Mouse (Mus musculus) monocyte, adult 2 months (primary cell): ENCODE measurements around the gene Efna2.

Experiments used
- DNase-seq, 2 experiments: peaks; one replicate each; pipeline ENCODE4 v3.0.0; 2022; ENCODE audit warnings: low spot score in 2 of 2, low read depth in 1 of 2

Efna2 gene

DNA sequence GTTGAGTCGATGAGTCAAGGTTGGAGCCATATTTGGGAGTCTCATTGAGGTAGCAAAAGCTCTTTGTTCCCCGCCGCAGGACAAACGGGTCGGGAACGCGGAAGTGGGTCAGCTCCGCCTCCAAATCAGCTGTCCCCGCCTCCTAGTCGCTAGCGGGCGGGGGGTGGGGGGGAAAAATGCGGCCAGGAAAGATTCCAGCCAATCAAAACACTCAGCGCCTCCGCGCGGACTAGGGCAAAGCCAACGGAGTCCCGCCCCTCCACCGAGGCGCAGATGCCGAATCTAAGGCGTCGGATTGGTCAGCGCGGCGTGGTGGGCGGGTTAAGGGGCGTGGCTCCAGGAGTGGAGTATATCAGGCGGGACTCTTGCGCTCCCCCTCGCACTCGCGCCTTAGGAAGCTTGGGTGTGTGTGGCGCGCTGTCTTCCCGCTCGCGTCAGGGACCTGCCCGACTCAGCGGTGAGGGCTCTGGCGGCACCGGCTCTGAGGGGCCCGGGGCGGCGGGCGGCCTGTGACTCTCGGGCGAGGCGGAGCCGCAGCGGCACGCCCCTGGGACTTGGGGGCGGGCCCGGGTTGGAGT is 11.7 kb upstream of the Efna2 start:
- DNase-seq = peak; percentile 96 to 98

DNA sequence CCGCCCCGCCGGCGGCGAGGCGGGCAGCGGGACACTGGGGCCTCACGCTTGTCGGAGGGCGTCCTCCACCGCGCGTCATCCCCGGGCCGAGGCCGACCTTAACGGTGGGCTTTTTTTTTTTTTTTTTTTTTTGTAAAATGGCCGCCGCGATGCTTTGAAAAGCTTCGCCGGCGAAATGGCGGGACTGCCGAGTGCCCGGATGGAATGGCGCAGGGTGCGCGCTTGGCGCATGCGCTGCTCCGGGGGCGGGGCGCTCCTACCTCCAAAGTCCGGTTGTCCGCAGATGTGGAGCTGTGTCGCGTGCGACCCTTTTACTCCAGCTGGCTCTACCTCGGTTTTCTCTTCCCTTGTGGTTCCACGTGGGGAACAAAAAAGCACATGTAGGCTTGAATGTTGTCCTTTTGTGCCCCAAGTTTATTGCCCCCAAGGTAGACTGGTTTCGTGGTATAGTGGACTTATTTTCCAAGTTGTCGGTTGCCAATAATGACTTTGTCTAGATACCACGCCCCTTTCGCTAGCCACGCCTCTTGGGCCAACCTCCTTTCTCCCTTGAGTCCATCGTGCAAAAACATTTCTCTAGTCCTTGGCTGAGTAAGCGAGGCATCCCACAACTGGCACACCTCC is 11.1 kb upstream of the Efna2 start:
- DNase-seq = peak; percentile 76 to 88

DNA sequence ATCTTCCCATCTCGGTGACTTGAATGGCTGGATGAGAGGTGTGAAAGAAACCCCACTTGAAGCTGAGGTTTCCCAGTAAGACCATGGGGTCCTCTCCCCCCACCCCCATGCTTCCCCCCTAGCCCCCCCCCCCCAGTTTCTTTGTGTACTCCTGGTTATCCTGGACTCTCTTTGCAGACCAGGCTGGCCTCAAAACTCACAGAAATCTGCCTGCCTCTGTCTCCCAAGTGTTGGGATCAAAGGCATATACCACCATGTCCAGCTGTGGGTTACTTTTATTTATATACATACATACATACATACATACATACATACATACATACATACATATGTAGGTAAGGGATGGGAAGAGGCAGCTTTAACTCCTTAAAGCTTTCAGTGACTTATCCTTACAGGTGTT is 10.2 kb upstream of the Efna2 start:
- no peak for DNase-seq

DNA sequence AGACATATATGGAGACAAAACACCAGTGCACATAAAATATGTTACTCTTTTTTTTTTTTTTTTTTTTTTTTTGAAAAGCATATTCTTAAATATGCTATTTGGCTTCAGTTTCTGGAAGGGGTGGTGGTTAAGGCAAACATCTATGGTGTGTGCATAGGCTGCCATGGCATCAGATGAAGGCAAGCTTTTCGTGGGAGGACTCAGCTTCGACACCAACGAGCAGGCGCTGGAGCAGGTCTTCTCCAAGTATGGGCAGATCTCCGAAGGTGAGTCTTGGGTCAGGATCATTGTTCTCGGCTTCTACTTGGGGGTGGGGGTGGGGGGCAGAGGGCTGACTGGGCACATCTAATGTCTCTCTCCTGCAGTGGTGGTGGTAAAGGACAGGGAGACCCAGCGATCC is 9.6 kb upstream of the Efna2 start:
- no peak for DNase-seq

DNA sequence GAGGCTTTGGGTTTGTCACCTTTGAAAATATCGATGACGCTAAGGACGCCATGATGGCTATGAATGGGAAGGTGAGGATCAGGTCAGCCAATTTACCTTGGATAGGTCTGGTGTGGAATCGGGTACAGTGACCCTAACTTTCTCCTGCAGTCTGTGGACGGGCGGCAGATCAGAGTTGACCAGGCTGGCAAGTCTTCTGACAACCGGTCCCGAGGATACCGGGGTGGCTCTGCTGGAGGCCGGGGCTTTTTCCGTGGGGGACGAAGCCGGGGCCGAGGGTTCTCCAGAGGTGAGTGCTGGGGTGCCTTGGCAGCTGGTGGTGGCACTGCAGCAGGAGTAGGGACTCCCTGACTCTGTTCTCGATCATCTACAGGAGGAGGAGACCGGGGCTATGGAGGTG is 9.2 kb upstream of the Efna2 start:
- DNase-seq = no peak

DNA sequence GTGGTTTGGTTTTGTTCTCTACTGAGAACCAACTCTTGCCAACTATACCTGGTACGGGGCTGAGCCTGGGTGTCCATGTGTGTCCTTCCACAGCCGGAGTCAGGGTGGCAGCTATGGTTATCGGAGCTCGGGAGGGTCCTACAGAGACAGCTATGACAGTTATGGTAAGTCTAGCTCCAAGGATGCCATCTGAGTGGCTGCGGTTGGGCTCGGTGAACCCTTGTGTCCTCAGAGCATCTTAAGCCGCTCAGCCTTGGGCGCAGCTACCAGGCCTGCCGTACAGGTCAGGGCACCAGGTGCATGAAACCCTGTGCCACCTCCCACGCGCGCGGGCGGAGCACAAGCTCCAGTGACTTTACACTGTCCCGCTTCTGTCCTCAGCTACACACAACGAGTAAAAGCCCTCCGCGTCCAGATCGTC is 8.7 kb upstream of the Efna2 start:
- DNase-seq = no peak

DNA sequence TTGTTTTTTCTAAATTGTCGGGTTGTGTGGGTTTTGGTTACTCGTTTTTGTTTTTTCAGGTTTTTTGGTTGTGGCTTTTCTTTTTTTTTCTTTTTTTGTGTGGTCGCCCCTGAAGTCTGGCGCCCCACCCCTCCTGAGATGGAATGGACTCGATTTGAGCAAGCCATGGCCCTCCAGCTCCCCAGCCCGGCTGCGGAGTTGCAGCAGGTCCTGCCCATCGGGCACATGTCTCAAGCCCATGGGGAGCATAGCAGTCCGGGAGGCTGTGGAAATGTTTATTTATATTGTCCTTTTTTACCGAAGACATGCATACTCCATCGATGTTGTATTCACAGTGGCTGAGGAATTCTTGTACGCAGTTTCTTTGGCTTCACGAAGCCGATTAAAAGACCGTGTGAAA is 8.0 kb upstream of the Efna2 start:
- DNase-seq = no peak

DNA sequence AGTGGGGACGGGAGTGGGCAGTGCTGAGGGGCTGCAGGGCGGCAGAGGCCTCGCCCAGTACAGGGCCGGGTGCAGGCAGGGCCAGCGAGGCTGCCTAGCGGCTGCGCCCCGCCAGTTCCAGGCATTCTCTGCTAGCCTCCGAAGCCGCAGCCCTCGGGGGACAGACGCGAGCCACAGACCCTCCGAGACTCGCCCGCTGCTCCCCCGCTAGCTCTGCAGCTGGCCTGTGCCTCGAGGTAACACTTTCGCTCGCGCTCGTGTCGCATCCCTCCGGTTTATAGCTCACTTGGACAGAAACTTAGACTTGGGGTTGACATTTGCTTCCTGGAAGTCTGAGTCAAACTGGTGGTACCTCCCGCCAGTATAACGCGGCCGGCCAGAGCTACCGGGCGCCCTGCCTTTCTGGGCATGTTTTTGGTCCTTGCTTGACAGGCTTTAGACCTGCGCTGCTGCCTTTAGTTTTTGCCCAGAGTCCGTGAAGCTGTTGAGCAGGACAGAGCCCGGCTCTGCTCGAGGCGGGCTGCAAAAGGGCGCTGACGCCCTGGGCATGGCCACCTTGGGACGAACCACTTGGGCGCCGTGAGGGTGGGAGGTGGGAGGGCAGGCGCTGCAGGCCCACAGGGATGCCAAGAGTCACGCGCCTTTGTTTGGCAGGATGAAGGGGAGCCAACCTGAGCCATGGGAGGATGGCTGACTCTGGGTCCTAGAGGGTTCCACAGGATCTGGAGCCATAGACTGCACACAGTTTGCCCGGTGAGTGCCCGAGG is 7.3 kb upstream of the Efna2 start:
- DNase-seq = no peak

DNA sequence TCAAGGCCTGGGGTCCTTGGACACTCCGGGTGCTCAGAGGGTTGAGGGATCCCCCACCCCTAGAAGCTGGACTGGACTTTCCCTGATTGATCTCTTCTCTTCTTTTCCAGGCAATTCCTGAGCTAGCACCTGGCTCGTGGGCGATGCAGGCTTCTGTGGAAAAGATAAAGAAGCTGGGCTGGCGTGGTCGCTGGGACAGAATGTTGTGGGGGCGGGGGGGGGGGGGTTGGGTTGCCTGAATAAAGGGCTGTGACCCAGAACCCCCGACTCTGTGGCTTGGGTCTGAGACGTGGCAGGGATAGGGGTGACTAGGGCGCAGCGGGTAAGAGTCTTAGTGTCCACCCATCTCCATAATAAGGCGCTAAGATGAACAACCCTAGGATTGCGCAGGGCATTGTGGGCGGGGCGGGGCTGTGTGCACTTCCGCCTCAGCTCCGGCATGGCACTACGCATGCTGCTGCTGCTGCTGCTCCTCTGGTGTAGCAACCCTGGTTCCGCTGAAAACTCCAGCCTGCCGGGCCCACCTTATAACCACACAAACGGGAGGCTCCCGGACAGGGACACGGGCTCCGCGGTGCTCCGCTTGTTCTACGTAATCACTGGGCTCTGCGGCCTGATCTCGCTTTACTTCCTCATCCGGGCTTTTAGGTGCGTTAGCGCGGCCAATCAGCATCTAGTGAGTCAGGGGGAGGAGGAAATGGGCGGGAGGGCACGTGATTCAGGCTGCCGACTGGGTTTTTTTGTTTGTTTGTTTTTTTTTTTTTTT is 6.6 kb upstream of the Efna2 start, which contains the start of gene 1600002K03Rik:
Gene 1600002K03Rik (plus strand): TSS at position 418 of the 766 bp plus-strand sequence.
- DNase-seq = peak; percentile 91 to 94

DNA sequence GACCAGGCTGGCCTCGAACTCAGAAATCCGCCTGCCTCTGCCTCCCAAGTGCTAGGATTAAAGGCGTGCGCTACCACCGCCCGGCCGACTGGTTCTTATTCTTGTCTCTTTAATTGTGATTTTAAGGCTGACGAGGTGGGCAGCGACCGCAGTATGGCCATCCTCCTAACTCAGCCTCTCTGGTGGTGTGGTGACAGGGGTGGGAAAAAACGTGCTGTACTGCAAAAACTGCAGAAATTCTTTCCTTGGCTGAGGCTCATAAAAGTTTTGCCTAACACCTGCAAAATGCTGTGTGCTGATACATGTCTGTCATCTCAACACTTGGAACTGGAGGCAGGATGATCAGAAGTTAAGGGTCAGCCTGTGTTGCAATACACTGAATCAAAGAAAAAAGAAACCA is 5.9 kb upstream of the Efna2 start:
- no peak for DNase-seq

DNA sequence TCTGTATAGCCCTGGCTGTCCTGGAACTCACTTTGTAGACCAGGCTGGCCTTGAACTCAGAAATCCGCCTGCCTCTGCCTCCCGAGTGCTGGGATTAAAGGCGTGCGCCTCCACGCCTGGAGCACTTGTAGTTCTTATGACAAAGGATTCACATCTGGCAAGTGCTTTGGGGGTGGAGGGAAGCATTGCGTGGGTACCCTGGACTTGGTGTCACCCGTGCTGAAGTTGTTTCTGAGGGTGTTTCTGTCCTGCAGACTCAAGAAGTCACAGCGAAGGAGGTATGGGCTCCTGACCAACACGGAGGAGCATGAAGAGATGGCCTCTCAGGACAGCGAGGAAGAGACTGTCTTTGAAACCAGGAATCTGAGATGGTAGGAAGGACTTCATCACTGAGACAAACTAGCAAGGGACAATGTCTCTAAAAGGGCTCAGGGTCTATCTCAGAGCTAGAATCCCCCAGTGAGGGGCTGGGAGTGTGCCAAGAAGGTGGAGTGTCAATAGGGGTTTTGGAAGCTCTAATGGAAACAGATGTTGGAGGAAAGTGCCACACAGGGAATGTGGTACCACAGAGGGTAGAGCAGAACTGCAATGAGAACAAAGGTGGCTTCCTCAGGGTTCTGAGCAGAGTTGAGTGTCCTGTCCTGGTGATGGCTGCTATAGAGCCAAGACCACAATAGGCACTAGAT is 5.2 kb upstream of the Efna2 start:
- DNase-seq = no peak

DNA sequence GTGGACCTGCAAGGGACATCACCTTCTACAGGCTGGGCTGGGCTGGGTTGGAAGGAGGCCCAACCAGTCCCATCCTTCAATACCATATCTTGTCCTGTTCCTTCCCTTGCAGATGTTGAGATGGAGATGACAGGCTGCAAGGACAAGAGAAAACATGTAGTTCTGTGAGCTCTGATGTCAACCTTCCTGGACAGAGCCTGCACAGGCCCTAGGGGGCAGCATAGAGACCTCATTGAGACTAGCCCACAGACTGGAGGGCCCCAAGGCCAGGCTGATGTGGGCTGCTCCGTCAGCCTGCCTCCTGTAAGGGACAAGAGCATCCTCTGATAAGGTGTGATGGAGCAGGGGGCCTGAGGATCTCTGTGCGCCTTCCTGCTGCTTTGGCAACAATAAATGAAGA is 4.6 kb upstream of the Efna2 start:
- no peak for DNase-seq

DNA sequence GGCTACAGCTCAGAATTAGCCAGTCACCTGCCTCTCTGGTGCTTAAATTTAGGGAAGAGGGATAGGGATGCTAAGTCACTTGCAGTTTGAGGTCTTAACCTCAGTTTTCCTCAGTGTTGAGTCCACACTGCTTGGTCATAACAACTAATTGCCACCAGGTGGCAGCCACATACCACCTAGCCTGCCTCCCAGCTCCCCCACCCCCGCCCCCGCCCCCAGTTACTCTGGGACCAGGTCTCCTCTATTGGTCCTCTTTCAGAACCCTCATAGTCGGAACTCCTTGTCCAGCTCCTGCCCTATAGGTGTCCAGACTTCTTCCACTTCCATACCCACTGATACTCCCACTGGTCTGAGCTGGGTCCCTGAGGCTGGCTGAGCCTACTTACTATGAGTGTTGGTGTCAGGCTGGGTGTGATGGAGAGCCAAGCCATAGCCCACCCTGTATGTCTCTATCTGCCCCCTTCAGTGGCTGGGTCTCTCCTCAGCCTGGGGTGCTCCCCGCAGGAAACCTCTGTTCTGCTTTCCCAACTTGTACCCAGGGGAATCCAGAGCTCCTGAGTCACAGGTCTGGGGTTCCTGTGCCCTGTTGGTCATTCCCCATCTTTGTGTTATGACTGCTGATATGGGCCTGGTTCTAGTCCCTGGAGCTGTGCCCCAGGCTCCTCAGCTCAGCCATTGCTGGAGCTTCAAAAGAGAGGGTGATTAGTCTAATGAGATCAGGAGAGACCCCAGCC is 3.6 kb upstream of the Efna2 start:
- no peak for DNase-seq

DNA sequence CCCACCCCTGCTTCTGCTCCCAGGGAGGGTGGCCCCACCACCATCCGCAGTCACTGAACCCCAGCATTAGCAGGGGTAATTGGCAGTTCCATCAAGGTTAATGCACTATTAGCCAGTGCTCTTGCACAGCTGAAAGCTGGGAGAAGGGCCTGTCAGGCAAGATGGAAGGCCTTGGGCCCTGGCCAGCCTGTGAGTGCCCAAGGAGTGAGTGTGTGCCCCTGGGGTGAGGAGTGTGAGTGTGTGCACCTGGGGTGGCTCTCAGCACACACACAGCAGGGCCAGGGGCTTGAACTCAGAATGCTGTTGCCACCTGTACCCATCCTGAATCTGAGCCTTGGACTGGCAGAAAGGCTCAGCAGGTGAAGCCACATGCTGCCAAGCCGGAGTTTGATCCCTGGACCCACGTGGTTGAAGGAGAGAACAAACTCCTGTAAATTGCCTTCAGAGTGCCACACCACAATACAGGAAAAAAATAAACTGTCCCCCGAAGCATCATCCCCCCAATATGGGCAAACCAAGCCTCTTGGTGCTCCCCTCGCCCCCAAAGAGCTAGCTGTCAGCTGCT is 2.9 kb upstream of the Efna2 start:
- DNase-seq = no peak

DNA sequence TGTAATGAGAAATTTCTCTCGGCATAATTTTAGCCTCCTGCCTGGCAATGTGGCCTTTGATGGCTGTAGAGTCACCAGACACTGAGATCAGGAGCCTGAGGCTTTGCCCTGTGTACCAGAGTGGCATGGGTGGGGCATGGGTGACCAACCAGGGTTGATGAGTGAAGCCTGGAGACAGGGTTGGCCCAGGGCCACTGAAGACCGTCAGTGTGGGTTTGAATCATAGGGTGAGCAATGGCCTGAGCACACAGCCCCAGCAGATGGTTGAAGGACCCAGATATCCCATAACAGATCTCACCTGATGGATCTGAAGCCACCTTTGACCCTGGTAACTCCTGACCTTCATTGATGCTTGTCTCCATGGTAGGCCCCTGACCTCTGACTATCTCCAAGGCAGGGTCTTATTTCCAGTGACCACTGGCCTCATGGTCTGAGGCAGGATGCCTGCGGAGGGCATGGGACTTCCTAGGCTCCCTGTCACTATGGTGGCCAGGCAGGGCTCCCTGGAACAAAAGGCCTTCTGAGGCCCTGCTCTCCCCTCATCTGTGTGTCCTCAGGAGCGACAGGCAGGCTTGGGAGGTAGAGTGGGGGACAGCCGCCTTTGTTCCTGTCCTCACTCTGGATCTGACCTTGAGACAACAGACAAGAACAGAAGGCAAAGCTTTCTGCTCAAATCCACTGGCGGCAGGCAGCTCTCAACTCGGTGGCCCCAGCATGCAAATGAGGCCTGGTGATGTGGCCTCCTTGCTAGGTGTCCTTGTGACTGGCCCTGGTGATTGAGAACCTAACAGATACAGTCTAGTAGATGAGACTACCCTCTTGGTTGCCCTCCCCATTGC is 1.6 kb upstream of the Efna2 start:
- no peak for DNase-seq

DNA sequence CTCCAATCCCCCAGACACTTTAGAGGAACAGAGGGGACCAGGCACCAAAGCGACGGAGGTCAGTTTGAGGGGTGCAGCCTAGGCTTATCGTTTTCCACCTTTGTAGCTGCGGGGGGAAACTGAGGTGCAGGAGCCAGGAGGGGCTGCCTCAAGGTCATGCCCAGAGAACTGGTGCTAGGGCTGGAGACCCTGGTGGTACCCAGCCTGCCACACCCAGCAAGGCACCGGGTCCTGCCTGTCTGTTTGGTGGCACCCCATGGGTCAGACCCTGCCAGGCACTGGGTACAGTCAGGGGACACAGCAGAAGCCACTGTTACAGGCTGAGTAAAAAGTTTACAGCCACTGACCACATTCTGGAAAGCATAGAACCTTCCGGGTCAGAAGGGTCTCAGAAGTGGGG is 1.0 kb downstream of the Efna2 start:
- DNase-seq = no peak

DNA sequence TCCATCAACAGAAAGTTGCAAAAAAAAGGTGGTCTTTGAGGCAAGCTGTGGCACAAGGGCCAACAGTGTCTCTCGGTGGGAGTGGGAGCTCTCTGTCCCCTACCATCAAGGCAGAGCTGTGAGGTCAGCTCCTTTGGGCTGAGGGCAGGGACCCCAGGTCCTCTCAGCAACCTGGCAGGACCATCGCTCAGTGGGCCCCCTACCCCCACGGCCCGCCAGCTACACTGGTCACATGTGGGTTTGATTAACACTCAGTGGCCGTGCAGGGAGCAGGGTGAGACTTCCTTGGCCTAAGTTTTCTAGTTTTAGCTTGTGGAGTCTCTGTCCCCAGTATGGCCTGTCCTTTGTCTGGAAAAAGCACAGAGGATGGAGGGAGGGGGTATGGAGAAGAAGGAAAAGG is 1.5 kb downstream of the Efna2 start:
- DNase-seq = no peak

DNA sequence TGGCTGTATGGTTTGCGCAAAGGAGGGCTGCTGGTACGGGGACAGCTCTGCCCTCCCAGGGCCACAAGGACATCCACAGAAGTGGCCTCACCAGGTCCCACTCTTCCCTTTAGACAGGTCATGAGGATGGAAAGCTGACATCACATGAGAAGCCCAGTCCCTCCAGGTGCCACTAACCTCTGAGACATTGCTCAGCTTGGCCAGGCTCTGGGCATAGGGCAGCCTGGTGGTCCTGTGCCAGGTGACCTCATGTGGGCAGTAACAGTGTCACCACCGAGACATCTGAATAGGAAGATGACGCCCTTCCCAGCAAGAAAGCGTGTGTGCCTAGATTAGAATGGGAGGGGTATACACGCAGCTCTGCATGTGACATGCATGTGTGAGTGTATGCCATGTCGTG is 3.3 kb downstream of the Efna2 start:
- no peak for DNase-seq

DNA sequence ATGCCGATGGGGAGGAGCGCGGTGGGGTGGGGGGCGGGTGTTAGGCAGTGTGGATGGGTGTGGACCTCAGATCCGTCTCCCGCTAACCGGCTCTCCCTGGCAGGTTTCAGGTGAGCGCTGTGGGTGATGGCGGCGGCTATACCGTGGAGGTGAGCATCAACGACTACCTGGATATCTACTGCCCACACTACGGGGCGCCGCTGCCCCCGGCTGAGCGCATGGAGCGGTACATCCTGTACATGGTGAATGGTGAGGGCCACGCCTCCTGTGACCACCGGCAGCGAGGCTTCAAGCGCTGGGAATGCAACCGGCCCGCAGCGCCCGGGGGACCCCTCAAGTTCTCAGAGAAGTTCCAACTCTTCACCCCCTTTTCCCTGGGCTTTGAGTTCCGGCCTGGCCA is 7.4 kb downstream of the Efna2 start:
- DNase-seq = no peak
